Mouse (Mus musculus) kidney, postnatal 14 days (tissue): ENCODE measurements around the gene Olfr907.

ENCODE experiments used
- DNase-seq: peaks from one replicate; pipeline ENCODE4 v3.0.0; 2022; ENCODE audit warnings: mixed read lengths

Olfr907 gene

DNA sequence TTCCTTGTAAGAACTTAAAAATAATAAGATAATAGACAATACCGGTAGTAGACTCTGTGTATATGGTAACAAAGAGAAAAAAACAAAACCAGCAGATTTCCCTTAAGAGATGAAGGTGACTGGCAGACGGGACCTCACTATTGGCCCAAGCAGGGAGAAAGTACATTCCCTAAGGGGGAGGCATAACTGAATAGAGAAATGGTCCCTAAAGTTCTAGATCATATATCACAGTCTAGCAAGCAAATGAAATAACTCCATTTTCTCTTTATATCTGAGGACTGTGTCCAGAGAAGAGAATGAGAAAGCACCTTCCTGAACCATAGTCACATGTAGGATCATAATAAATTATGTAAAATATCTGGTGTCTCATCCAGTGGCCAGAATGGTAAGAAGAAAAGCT lies at the start of gene Olfr907:
Gene Olfr907 (plus strand): TSS at position 301 of the 400 bp plus-strand sequence.
- no peak for DNase-seq

GRCm38 (mm10) chr9:38447352-38447751 lies 48.2 kb upstream of the Olfr907 start, which contains the start of gene Olfr902:
Olfr902 (plus strand) TSS chr9:38447652.
- no peak for DNase-seq

GRCm38 (mm10) chr9:38462844-38463243 lies 32.8 kb upstream of the Olfr907 start, which contains the start of gene Olfr904:
Olfr904 (plus strand) TSS chr9:38463144.
- no peak for DNase-seq

- no peak for DNase-seq
Observed at GRCm38 (mm10) chr9:38470807-38471206, 24.8 kb upstream of the Olfr907 start, which contains the start of gene Olfr905. Olfr905 (plus strand) TSS chr9:38471107.

GRCm38 (mm10) chr9:38486785-38487184 lies 8.8 kb upstream of the Olfr907 start, which contains the start of gene Olfr906:
Olfr906 (plus strand) TSS chr9:38487085.
- no peak for DNase-seq

DNA sequence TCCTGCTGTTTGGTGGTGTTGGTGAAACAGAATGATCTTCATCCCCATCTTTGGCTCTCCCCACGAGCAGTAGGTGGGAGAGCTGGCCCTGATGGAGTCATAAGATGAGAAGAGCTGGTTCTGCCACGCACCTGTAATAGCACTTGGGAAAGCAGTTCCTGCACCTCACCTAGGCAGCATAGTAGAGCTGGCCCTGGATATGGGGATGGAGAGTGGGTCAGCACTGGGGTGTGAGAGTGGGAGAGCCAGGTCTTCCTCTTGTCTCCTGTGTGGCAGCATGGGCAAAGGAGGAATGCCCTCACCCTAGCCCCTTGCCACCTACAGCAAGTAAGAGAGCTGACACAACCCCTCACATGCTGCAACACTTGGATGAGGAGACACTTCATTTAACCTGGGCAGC lies 16.8 kb downstream of the Olfr907 start:
- no peak for DNase-seq

- DNase-seq, result no peak
Observed at GRCm38 (mm10) chr9:38521280-38521679, 25.7 kb downstream of the Olfr907 start, which contains the start of gene Olfr911-ps1. Olfr911-ps1 (plus strand) TSS chr9:38521580.

DNA sequence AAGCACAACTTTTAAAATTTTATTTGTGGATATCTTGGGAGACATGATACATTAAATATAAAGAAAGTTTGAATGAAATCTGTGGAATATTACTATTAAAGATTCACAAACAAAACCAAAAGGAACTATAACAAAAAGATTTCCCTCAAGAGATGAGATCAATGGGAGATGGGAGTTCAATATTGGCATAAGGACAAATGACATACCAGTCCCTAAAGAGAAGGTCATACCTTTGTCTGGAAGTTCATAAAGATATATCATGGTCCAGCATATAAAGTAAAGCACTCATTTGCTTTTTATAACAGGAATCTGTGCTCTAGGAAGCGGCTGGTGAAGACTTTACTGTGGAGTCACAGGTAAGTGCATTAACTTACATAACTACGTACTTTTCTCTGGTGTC lies 41.9 kb downstream of the Olfr907 start, which contains the start of gene Olfr910:
Gene Olfr910 (plus strand): TSS at position 301 of the 400 bp plus-strand sequence.
- no peak for DNase-seq
